Mouse (Mus musculus) C2C12 (cell line): ENCODE measurements around the gene Mef2d. TPM values are rescaled to one million over a fixed set of nuclear protein-coding genes. Genes with fewer than 3 reads are reported as not detected.

Experiments used
- H3K27me3 ChIP-seq: one replicate; pipeline ENCODE4 v1.6.1; 2011; ENCODE audit not compliant: control insufficient read depth, insufficient read depth, insufficient read length
- H3K36me3 ChIP-seq: one replicate; pipeline ENCODE4 v1.6.1; 2011; ENCODE audit not compliant: control insufficient read depth, insufficient read depth
- H3K4me3 ChIP-seq: one replicate; pipeline ENCODE4 v1.5.1; 2011; ENCODE audit warnings: mild to moderate bottlenecking, control low read depth; ENCODE audit not compliant: poor library complexity, insufficient read depth, severe bottlenecking
- H3K79me2 ChIP-seq: one replicate; pipeline ENCODE4 v1.6.1; 2011; ENCODE audit not compliant: control insufficient read depth, insufficient read depth
- H3K79me3 ChIP-seq: one replicate; pipeline ENCODE4 v1.6.1; 2011; ENCODE audit warnings: low read depth, control low read depth
- H3ac ChIP-seq: one replicate; pipeline ENCODE3; 2011; ENCODE audit warnings: low read depth; ENCODE audit not compliant: control insufficient read depth, insufficient read length
- CEBPB ChIP-seq: IDR thresholded peaks from one replicate; pipeline ENCODE4 v1.6.1; 2011; ENCODE audit warnings: low read depth, mild to moderate bottlenecking, control low read depth, moderate library complexity
- CTCF ChIP-seq: IDR thresholded peaks from one replicate; pipeline ENCODE4 v1.5.1; 2011; ENCODE audit not compliant: control insufficient read depth, insufficient read depth, insufficient read length
- FOSL1 ChIP-seq: IDR thresholded peaks from one replicate; pipeline ENCODE4 v1.8.0; 2011; ENCODE audit warnings: mild to moderate bottlenecking, low read length; ENCODE audit not compliant: poor library complexity, insufficient read depth, severe bottlenecking
- MAX ChIP-seq: IDR thresholded peaks from one replicate; pipeline ENCODE4 v1.6.1; 2011; ENCODE audit warnings: mild to moderate bottlenecking, control low read depth
- MYOD1 ChIP-seq: IDR thresholded peaks from one replicate; pipeline ENCODE4 v1.6.1; 2011; ENCODE audit warnings: low read depth; ENCODE audit not compliant: control insufficient read depth, insufficient read length
- MYOG ChIP-seq: IDR thresholded peaks from one replicate; pipeline ENCODE4 v1.6.1; 2011; ENCODE audit not compliant: control insufficient read depth, insufficient read length; ENCODE audit errors: extremely low read depth
- USF1 ChIP-seq: IDR thresholded peaks from one replicate; pipeline ENCODE4 v1.6.1; 2011; ENCODE audit warnings: low read depth, mild to moderate bottlenecking, control low read depth, moderate library complexity
- polyA plus RNA-seq: library from polyadenylated mRNA; unstranded; fragments of >200 nt; fragmentation: generic; extraction: Trizol; gene quantifications from one replicate; pipeline ENCODE4 v1.2.1, GENCODE M21; 2012; ENCODE audit warnings: missing spikeins

The Mef2d gene
- polyA plus RNA-seq, 1 experiment, result 35.3 TPM

GRCm38 (mm10) chr3:88138336-88139242, 3.6 kb upstream of the Mef2d start:
- peak; percentile 19 for TF ChIP-seq MYOD1
- no peak for TF ChIP-seq MYOG
- TF ChIP-seq MAX, result peak; percentile 99
- peak; percentile 51 for TF ChIP-seq CEBPB
- no peak for TF ChIP-seq CTCF
- peak; percentile 88 for TF ChIP-seq USF1
- no peak for TF ChIP-seq FOSL1
- H3K36me3 ChIP-seq, result no peaks in the 10 kb centered on the region
- peak overlapping the region; percentile 36 for H3K4me3 ChIP-seq
- H3K79me3 ChIP-seq, result peaks cover 8% of the 10 kb centered on the region
- H3ac ChIP-seq, result peak overlapping the region; percentile 64
- H3K79me2 ChIP-seq, result peaks cover 12% of the 10 kb centered on the region
- H3K27me3 ChIP-seq, result no peaks in the 10 kb centered on the region

GRCm38 (mm10) chr3:88139243-88140177, 2.7 kb upstream of the Mef2d start:
- TF ChIP-seq CTCF (no peak), MYOG (no peak), USF1 (no peak), MAX (no peak), CEBPB (no peak), FOSL1 (no peak), MYOD1 (no peak)

GRCm38 (mm10) chr3:88140178-88140902, 1.8 kb upstream of the Mef2d start:
- TF ChIP-seq MYOG, result no peak
- no peak for TF ChIP-seq CTCF
- TF ChIP-seq FOSL1, result no peak
- no peak for TF ChIP-seq MYOD1
- TF ChIP-seq CEBPB, result no peak
- no peak for TF ChIP-seq MAX
- no peak for TF ChIP-seq USF1
- no peak overlapping the region for H3ac ChIP-seq
- no peak overlapping the region for H3K4me3 ChIP-seq
- no peaks in the 10 kb centered on the region for H3K27me3 ChIP-seq
- peaks cover 30% of the 10 kb centered on the region for H3K79me2 ChIP-seq
- peaks cover 25% of the 10 kb centered on the region for H3K79me3 ChIP-seq
- H3K36me3 ChIP-seq, result peaks cover 5% of the 10 kb centered on the region

More at GRCm38 (mm10) chr3:88139243-88140177, 2.7 kb upstream of the Mef2d start:
- H3ac ChIP-seq, result peak overlapping the region; percentile 64
- H3K4me3 ChIP-seq, result peak overlapping the region; percentile 36
- peaks cover 3% of the 10 kb centered on the region for H3K36me3 ChIP-seq
- no peaks in the 10 kb centered on the region for H3K27me3 ChIP-seq
- peaks cover 18% of the 10 kb centered on the region for H3K79me3 ChIP-seq
- peaks cover 21% of the 10 kb centered on the region for H3K79me2 ChIP-seq

GRCm38 (mm10) chr3:88140903-88141430, 1.2 kb upstream of the Mef2d start:
- no peak for TF ChIP-seq CEBPB
- TF ChIP-seq MYOD1, result no peak
- TF ChIP-seq CTCF, result no peak
- no peak for TF ChIP-seq MAX
- no peak for TF ChIP-seq MYOG
- no peak for TF ChIP-seq USF1
- no peak for TF ChIP-seq FOSL1
- no peak overlapping the region for H3K4me3 ChIP-seq

More at GRCm38 (mm10) chr3:88140903-88141430, 1.2 kb upstream of the Mef2d start:
- H3K79me3 ChIP-seq, result peaks cover 29% of the 10 kb centered on the region
- H3K36me3 ChIP-seq, result peaks cover 5% of the 10 kb centered on the region
- H3K79me2 ChIP-seq, result peaks cover 36% of the 10 kb centered on the region
- H3K27me3 ChIP-seq, result no peaks in the 10 kb centered on the region
- no peak overlapping the region for H3ac ChIP-seq
